Mouse (Mus musculus) hindbrain, postnatal 0 days (tissue): ENCODE measurements around the gene C77080. TPM values are rescaled to one million over a fixed set of nuclear protein-coding genes. Genes with fewer than 3 reads are reported as not detected.

Experiments
- ATAC-seq: fragments of 200-750 bp; cut with Nextera tagmentation; 2 replicates; pipeline ENCODE4 v1.8.0; 2017; ENCODE audit warnings: mild to moderate bottlenecking, moderate TSS enrichment, moderate library complexity
- DNase-seq: peaks from one replicate; pipeline ENCODE4 v3.0.0-alpha.2; 2015; ENCODE audit warnings: low spot score
- H3K27ac ChIP-seq: fragments of 300-500 bp; sonication (generic); 2 replicates; pipeline ENCODE4 v1.5.1; 2014; ENCODE audit warnings: mild to moderate bottlenecking
- H3K27me3 ChIP-seq: fragments of 300-500 bp; sonication (generic); 2 replicates; pipeline ENCODE4 v1.6.1; 2014; ENCODE audit warnings: low read length, mixed read lengths; ENCODE audit not compliant: insufficient read depth
- H3K36me3 ChIP-seq: fragments of 300-500 bp; sonication (generic); 2 replicates; pipeline ENCODE4 v1.6.1; 2014; ENCODE audit warnings: low read length, mixed read lengths; ENCODE audit not compliant: insufficient read depth
- H3K4me1 ChIP-seq: fragments of 300-500 bp; sonication (generic); 2 replicates; pipeline ENCODE4 v1.6.1; 2014; ENCODE audit warnings: antibody characterized with exemption, low read length, mixed read lengths; ENCODE audit not compliant: insufficient read depth
- H3K4me2 ChIP-seq: fragments of 300-500 bp; sonication (generic); 2 replicates; pipeline ENCODE4 v1.6.1; 2014; ENCODE audit warnings: low read depth, mild to moderate bottlenecking, low read length, moderate library complexity, mixed read lengths
- H3K4me3 ChIP-seq: fragments of 300-500 bp; sonication (generic); 2 replicates; pipeline ENCODE4 v1.5.1; 2014; ENCODE audit warnings: low read length
- H3K9ac ChIP-seq: fragments of 300-500 bp; sonication (generic); replicated peaks from 2 replicates; pipeline ENCODE4 v1.6.1; 2014; ENCODE audit warnings: mild to moderate bottlenecking, low read length, moderate library complexity, mixed read lengths
- H3K9me3 ChIP-seq: fragments of 300-500 bp; sonication (generic); 2 replicates; pipeline ENCODE4 v1.6.1; 2016; ENCODE audit warnings: low read length, mixed read lengths
- CTCF ChIP-seq: IDR thresholded peaks from 2 replicates; pipeline ENCODE4 v1.5.1; 2016; ENCODE audit warnings: antibody characterized with exemption, control low read depth, low read depth
- WGBS: fragments of 180-500 bp; shearing (Covaris S2); extraction: QIAGEN DNeasy Blood & Tissue Kit; methylation state at CpG from one replicate; pipeline ENCODE4 v1.1.7; 2014; 5-methylcytosine and 5-hydroxymethylcytosine counted together
- polyA plus RNA-seq: library from polyadenylated mRNA; unstranded; fragments of >200 nt; fragmentation: Nextera tagmentation; extraction: Ambion mirVana; gene quantifications from 2 replicates; pipeline ENCODE4 v1.2.1, GENCODE M21; 2015
- total RNA-seq: library from RNA; depleted of rRNA; stranded (reverse); fragments of >200 nt; gene quantifications from 2 replicates; pipeline ENCODE4 v1.2.3, GENCODE M21; 2014

The C77080 gene
- total and polyA plus RNA-seq, 2 experiments from 2014 or later = 5.3 to 29.0 TPM

GRCm38 (mm10) chr4:129234488-129234887, 26.7 kb downstream of the C77080 start:
- WGBS = 86% methylated on average over 7 of the region's 7 CpGs
- no peak for TF ChIP-seq CTCF

DNA sequence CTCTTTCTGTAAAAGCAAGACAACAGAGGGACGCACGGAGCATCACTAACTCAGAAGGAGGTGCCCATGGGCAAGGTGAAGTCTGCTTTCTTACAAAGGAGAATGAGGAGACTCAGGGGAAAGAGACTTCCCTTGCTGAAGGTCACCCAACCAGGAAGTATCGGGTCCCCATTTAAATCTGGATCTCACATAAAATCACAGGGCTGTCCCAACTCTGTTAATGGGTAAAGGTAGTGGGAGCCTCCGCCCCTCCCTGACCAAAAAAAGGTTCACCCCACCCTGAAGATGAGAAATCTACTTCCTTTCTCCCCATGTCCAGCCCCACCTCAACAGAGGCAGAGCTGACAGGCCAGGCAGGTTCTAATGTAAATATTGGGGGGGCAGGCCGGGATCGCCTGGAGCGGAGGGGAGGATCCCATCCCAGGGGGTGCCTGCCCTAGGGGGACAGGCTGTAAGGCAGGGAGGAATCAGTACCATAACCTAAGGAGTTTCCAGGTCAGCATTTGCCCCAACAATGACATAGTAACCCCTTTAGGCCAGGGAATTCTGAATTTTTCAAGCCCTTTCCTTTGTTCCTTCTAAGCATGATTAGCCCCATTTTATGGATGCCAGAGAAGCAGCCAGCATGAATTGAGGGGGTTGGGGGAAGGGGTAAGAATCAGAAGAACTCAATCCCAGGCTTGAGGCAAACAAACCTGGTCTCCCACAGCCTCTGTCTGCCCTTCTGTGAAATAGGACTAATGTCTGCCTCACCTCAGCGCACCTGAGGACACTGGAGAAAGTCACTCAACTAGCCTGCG, 28.4 kb downstream of the C77080 start:
- Histone ChIP-seq H3K36me3 (no peaks in the 10 kb centered on the region), H3K4me3 (no peak overlapping the region), H3K27me3 (no peaks in the 10 kb centered on the region), H3K27ac (no peak overlapping the region), H3K9ac (no peak overlapping the region), H3K4me2 (no peak overlapping the region), H3K4me1 (peaks cover 10% of the 10 kb centered on the region; the same call in 1 of the 2 replicates), H3K9me3 (no peaks in the 10 kb centered on the region)
- 76% methylated on average over 9 of the region's 9 CpGs for WGBS
- TF ChIP-seq CTCF = no peak
- DNase-seq (no peak), ATAC-seq (no peak)

More at GRCm38 (mm10) chr4:129234488-129234887, 26.7 kb downstream of the C77080 start:
- ATAC-seq (no peak), DNase-seq (no peak)
- Histone ChIP-seq H3K4me3 (no peak overlapping the region), H3K9me3 (no peaks in the 10 kb centered on the region), H3K36me3 (no peaks in the 10 kb centered on the region), H3K27ac (no peak overlapping the region), H3K9ac (no peak overlapping the region), H3K4me1 (peaks cover 11% of the 10 kb centered on the region; the same call in 1 of the 2 replicates), H3K27me3 (no peaks in the 10 kb centered on the region), H3K4me2 (no peak overlapping the region)

GRCm38 (mm10) chr4:129231594-129232450, 29.4 kb downstream of the C77080 start:
- WGBS = 64% methylated on average over 12 of the region's 12 CpGs
- Histone ChIP-seq H3K27me3 (no peaks in the 10 kb centered on the region), H3K4me3 (no peak overlapping the region), H3K36me3 (no peaks in the 10 kb centered on the region), H3K27ac (no peak overlapping the region), H3K9ac (no peak overlapping the region), H3K4me1 (peaks cover 13% of the 10 kb centered on the region; the same call in 1 of the 2 replicates), H3K9me3 (no peaks in the 10 kb centered on the region), H3K4me2 (no peak overlapping the region)
- no peak for TF ChIP-seq CTCF
- no peak for DNase-seq
- ATAC-seq = no peak

DNA sequence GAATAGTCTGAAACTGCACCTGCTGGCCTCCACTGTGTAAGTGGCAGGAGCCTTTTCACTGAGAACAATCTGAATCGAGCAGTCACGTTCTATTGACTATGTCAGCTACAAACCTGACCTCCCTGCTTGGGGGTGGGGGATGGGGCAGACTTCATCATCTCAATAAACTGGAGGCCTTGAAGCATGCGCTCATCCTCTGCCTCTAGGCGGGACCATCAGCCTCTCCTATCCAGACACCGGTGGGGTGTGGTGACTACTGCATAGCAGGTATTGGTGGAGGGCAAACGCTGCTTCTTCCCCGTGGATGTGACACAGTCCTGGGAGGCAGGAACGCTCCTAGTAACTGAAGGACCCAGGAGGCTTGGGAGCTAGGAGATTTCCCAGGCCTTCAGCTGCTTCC, 30.3 kb downstream of the C77080 start:
- DNase-seq (no peak), ATAC-seq (no peak)
- no peaks in the 10 kb centered on the region for H3K36me3 ChIP-seq
- TF ChIP-seq CTCF = no peak
- H3K27me3 ChIP-seq = no peaks in the 10 kb centered on the region
- 65% methylated on average over 8 of the region's 8 CpGs for WGBS
- H3K4me1 ChIP-seq = peaks cover 19% of the 10 kb centered on the region; the same call in 1 of the 2 replicates
- H3K9ac ChIP-seq = no peak overlapping the region
- H3K4me2 ChIP-seq = no peak overlapping the region
- no peaks in the 10 kb centered on the region for H3K9me3 ChIP-seq
- H3K27ac ChIP-seq = no peak overlapping the region
- no peak overlapping the region for H3K4me3 ChIP-seq

- Histone ChIP-seq H3K9ac (no peak overlapping the region), H3K27ac (peak overlapping the region; percentile 76), H3K4me3 (peak overlapping the region; percentile 43), H3K4me1 (peaks cover 30% of the 10 kb centered on the region; the same call in 1 of the 2 replicates), H3K36me3 (peaks cover 9% of the 10 kb centered on the region; the same call in 1 of the 2 replicates), H3K9me3 (no peaks in the 10 kb centered on the region), H3K27me3 (no peaks in the 10 kb centered on the region), H3K4me2 (peak overlapping the region; percentile 61)
- WGBS = 14% methylated on average over 8 of the region's 8 CpGs
- peak; percentile 83 for DNase-seq
- peak; percentile 7; the same call in 1 of the 2 replicates for ATAC-seq
- no peak for TF ChIP-seq CTCF
Observed at GRCm38 (mm10) chr4:129227985-129228381, 33.2 kb downstream of the C77080 start.

GRCm38 (mm10) chr4:129227170-129227984, 33.8 kb downstream of the C77080 start:
- peaks cover 9% of the 10 kb centered on the region; the same call in 1 of the 2 replicates for H3K36me3 ChIP-seq
- 8% methylated on average over 22 of the region's 22 CpGs for WGBS
- peaks cover 31% of the 10 kb centered on the region; the same call in 1 of the 2 replicates for H3K4me1 ChIP-seq
- H3K9me3 ChIP-seq = no peaks in the 10 kb centered on the region
- ATAC-seq (peak; percentile 42), DNase-seq (peak; percentile 73)
- TF ChIP-seq CTCF = no peak
- H3K4me3 ChIP-seq = peak overlapping the region; percentile 43
- H3K4me2 ChIP-seq = peak overlapping the region; percentile 61
- H3K27ac ChIP-seq = peak overlapping the region; percentile 76
- no peaks in the 10 kb centered on the region for H3K27me3 ChIP-seq
- H3K9ac ChIP-seq = peak overlapping the region; percentile 52
